Mouse (Mus musculus) hindbrain, postnatal 0 days (tissue): Measurements from ENCODE around the gene Nell1. TPM values are rescaled to one million over a fixed set of nuclear protein-coding genes. Genes with fewer than 3 reads are reported as not detected.
A peak's percentile ranks its signal among the peaks of the same experiment; 100 is the strongest.

ENCODE experiments used
- ATAC-seq: fragments of 200-750 bp; cut with Nextera tagmentation; 2 replicates; pipeline ENCODE4 v1.8.0; 2017; ENCODE audit warnings: mild to moderate bottlenecking, moderate TSS enrichment, moderate library complexity
- DNase-seq: peaks from one replicate; pipeline ENCODE4 v3.0.0-alpha.2; 2015; ENCODE audit warnings: low spot score
- H3K27ac ChIP-seq: fragments of 300-500 bp; sonication (generic); 2 replicates; pipeline ENCODE4 v1.5.1; 2014; ENCODE audit warnings: mild to moderate bottlenecking
- H3K27me3 ChIP-seq: fragments of 300-500 bp; sonication (generic); 2 replicates; pipeline ENCODE4 v1.6.1; 2014; ENCODE audit warnings: low read length, mixed read lengths; ENCODE audit not compliant: insufficient read depth
- H3K36me3 ChIP-seq: fragments of 300-500 bp; sonication (generic); 2 replicates; pipeline ENCODE4 v1.6.1; 2014; ENCODE audit warnings: low read length, mixed read lengths; ENCODE audit not compliant: insufficient read depth
- H3K4me1 ChIP-seq: fragments of 300-500 bp; sonication (generic); 2 replicates; pipeline ENCODE4 v1.6.1; 2014; ENCODE audit warnings: antibody characterized with exemption, low read length, mixed read lengths; ENCODE audit not compliant: insufficient read depth
- H3K4me2 ChIP-seq: fragments of 300-500 bp; sonication (generic); 2 replicates; pipeline ENCODE4 v1.6.1; 2014; ENCODE audit warnings: low read depth, mild to moderate bottlenecking, low read length, moderate library complexity, mixed read lengths
- H3K4me3 ChIP-seq: fragments of 300-500 bp; sonication (generic); 2 replicates; pipeline ENCODE4 v1.5.1; 2014; ENCODE audit warnings: low read length
- H3K9ac ChIP-seq: fragments of 300-500 bp; sonication (generic); replicated peaks from 2 replicates; pipeline ENCODE4 v1.6.1; 2014; ENCODE audit warnings: mild to moderate bottlenecking, low read length, moderate library complexity, mixed read lengths
- H3K9me3 ChIP-seq: fragments of 300-500 bp; sonication (generic); 2 replicates; pipeline ENCODE4 v1.6.1; 2016; ENCODE audit warnings: low read length, mixed read lengths
- CTCF ChIP-seq: IDR thresholded peaks from 2 replicates; pipeline ENCODE4 v1.5.1; 2016; ENCODE audit warnings: antibody characterized with exemption, control low read depth, low read depth
- WGBS: fragments of 180-500 bp; shearing (Covaris S2); extraction: QIAGEN DNeasy Blood & Tissue Kit; methylation state at CpG from one replicate; pipeline ENCODE4 v1.1.7; 2014; 5-methylcytosine and 5-hydroxymethylcytosine counted together
- polyA plus RNA-seq: library from polyadenylated mRNA; unstranded; fragments of >200 nt; fragmentation: Nextera tagmentation; extraction: Ambion mirVana; gene quantifications from 2 replicates; pipeline ENCODE4 v1.2.1, GENCODE M21; 2015
- total RNA-seq: library from RNA; depleted of rRNA; stranded (reverse); fragments of >200 nt; gene quantifications from 2 replicates; pipeline ENCODE4 v1.2.3, GENCODE M21; 2014

Nell1 gene
- total and polyA plus RNA-seq, 2 experiments from 2014 or later = 37.8 to 66.4 TPM

DNA sequence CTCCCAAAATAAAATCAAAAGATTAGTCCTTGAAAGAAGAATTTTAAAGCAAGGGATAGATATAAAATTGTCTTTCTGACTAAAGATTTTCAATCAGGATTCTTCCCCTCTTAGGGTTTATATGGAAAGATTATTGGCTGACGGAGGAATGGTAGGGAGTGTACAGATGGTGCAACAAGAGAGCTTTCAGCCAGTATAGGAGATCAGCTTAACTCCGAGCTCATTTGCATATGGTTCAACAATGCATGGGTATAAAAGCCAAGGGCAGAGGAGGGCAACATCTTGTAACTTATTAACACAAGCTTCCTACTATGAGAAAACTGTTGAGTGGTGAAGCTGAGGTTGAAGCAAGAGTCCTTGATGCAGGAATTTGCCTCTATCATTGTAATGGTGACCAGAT, 658.5 kb downstream of the Nell1 start:
- Histone ChIP-seq H3K4me3 (no peak overlapping the region), H3K9ac (no peak overlapping the region), H3K36me3 (no peaks in the 10 kb centered on the region), H3K9me3 (no peaks in the 10 kb centered on the region), H3K27me3 (no peaks in the 10 kb centered on the region), H3K4me1 (no peaks in the 10 kb centered on the region), H3K4me2 (no peak overlapping the region), H3K27ac (no peak overlapping the region)
- DNase-seq (no peak), ATAC-seq (no peak)
- 72% methylated on average over 2 of the region's 2 CpGs for WGBS
- TF ChIP-seq CTCF = no peak

DNA sequence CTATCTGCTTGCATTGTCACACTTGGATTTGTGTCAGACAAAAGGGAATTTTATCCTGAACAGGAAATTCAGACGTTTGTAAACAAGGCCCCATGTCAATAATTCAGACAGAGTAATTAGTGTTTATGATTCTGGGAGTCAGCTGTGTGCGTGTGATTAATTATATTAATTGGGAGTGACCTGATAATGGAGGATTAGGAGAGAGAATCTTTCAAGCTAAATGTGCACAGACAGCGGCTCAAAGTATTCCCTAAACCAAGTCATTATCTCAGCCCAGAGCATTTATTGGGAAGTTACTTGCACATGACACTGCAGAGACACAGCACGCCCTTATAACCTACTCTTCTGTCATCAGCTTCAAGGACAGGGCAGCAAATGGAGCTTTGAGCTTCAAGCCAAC, 697.6 kb downstream of the Nell1 start:
- DNase-seq (no peak), ATAC-seq (no peak)
- WGBS = 66% methylated on average over 4 of the region's 4 CpGs
- Histone ChIP-seq H3K9ac (no peak overlapping the region), H3K36me3 (no peaks in the 10 kb centered on the region), H3K9me3 (no peaks in the 10 kb centered on the region), H3K4me1 (no peaks in the 10 kb centered on the region), H3K27ac (no peak overlapping the region), H3K27me3 (no peaks in the 10 kb centered on the region), H3K4me2 (no peak overlapping the region), H3K4me3 (no peak overlapping the region)
- no peak for TF ChIP-seq CTCF

DNA sequence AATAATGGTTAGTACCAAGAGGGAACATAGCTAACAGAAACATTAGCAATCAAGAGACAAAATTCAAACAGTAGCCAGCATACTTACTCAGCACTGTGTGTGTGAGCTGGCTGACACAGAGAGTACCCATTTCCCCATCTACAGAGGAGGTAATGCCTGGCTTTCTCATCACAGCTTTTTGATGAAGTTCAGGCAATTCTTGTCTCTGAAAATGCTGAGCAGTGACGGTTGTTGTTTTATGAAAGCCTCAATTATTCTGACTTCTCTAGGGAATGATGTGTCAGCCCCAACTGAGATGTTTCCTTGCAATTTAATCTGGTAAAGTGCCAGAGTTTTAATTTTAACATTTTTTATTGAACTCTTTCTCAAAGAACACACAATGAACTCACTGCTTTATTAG, 700.8 kb downstream of the Nell1 start:
- Histone ChIP-seq H3K27ac (no peak overlapping the region), H3K4me2 (no peak overlapping the region), H3K4me3 (no peak overlapping the region), H3K9ac (no peak overlapping the region), H3K9me3 (no peaks in the 10 kb centered on the region), H3K4me1 (no peaks in the 10 kb centered on the region), H3K36me3 (no peaks in the 10 kb centered on the region), H3K27me3 (no peaks in the 10 kb centered on the region)
- WGBS = 46% methylated on average over 1 of the region's 1 CpGs
- TF ChIP-seq CTCF = no peak
- ATAC-seq (no peak), DNase-seq (no peak)

DNA sequence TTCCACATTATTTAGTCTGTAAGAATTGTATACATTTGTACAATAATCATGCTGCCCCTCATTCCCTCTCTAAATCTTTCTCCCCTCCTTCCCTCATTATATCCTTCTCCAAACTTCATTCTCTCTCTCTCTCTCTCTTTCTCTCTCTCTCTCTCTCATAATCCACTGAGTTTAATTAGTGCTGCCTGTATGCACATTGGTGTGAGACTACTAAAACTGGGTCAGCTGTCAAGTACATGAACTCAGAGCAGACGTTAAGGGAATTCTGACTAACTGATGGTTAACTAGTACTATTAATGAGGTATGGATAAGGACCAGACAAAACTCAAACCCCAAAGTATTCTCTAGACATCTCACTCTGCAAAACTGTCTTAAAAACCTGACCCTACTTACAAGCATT, 702.8 kb downstream of the Nell1 start:
- 44% methylated on average over 1 of the region's 1 CpGs for WGBS
- DNase-seq (no peak), ATAC-seq (no peak)
- Histone ChIP-seq H3K9ac (no peak overlapping the region), H3K9me3 (no peaks in the 10 kb centered on the region), H3K4me3 (no peak overlapping the region), H3K36me3 (no peaks in the 10 kb centered on the region), H3K27ac (no peak overlapping the region), H3K4me1 (no peaks in the 10 kb centered on the region), H3K27me3 (no peaks in the 10 kb centered on the region), H3K4me2 (no peak overlapping the region)
- TF ChIP-seq CTCF = no peak

DNA sequence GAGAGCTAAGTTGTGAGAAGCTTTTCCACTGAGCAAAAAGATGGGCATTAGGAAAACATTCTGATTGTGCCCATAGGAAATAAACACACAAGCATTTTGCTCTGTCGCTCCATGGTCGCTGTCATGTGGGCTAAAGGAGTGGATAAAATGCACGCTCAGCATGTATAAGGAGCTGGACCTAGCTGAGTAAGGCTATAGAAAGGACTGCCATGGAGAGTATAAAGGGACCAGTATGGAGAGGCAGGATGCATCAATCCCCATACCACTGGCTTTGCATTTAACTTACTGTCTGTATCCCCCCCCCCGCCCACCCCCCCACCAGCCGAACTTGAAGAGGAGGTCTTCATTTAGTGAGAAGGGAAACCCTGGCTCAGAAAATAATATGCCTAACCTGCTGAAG, 711.7 kb downstream of the Nell1 start:
- Histone ChIP-seq H3K36me3 (no peaks in the 10 kb centered on the region), H3K27ac (no peak overlapping the region), H3K4me1 (no peaks in the 10 kb centered on the region), H3K9me3 (no peaks in the 10 kb centered on the region), H3K4me2 (no peak overlapping the region), H3K27me3 (no peaks in the 10 kb centered on the region), H3K9ac (no peak overlapping the region), H3K4me3 (no peak overlapping the region)
- TF ChIP-seq CTCF = no peak
- no peak for DNase-seq
- no peak for ATAC-seq
- 80% methylated on average over 5 of the region's 5 CpGs for WGBS

DNA sequence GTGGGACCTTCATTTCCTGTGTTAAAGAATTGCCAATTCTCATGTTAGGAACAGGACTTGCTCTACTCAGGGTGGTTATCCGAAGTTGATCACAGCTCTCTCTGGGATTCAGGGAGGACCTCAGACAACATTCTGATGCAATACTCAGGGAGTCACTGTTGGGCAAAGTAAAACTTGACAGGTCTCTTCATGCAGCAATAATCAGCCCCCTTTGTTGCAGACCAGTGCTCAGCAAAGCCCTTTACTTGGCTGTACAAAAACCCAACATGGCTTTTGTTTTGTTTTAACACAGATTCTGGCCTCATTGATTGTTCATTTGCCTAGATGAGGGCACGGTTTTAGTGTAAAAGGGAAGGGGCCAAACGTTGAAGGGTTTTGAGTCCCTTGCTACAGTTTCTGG, 750.5 kb downstream of the Nell1 start:
- ATAC-seq = no peak
- WGBS = 21% methylated on average over 3 of the region's 3 CpGs
- H3K4me2 ChIP-seq = no peak overlapping the region
- H3K9me3 ChIP-seq = no peaks in the 10 kb centered on the region
- DNase-seq = no peak
- H3K36me3 ChIP-seq = no peaks in the 10 kb centered on the region
- H3K27me3 ChIP-seq = no peaks in the 10 kb centered on the region
- no peak overlapping the region for H3K4me3 ChIP-seq
- H3K4me1 ChIP-seq = no peaks in the 10 kb centered on the region
- no peak for TF ChIP-seq CTCF
- no peak overlapping the region for H3K27ac ChIP-seq
- no peak overlapping the region for H3K9ac ChIP-seq

DNA sequence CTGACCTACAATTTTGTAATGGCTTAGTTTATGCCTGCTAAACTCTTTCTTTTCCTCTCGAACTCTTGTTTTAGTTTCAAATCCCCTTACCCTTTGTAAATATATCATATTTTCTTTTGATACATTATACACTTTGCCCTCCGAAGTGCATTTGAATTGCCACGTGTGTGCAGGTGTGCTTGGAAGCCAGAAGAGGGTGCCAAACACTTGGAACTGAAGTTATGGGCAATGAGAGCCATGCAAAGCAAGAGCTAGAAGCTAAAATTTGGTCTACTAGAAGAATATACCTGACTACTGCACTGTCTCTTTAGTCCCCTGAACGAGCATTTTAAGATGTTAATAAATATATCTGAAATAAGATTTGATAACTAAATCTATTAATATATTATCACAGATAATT, 756.3 kb downstream of the Nell1 start:
- Histone ChIP-seq H3K4me1 (no peaks in the 10 kb centered on the region), H3K36me3 (no peaks in the 10 kb centered on the region), H3K27me3 (no peaks in the 10 kb centered on the region), H3K9ac (no peak overlapping the region), H3K9me3 (no peaks in the 10 kb centered on the region), H3K27ac (no peak overlapping the region), H3K4me3 (no peak overlapping the region), H3K4me2 (no peak overlapping the region)
- TF ChIP-seq CTCF = peak; percentile 66
- WGBS = 59% methylated on average over 4 of the region's 4 CpGs
- ATAC-seq (no peak), DNase-seq (peak; percentile 70)
